Mouse (Mus musculus): ENCODE measurements around the gene Rac2. TPM values are rescaled to one million over a fixed set of nuclear protein-coding genes. Genes with fewer than 3 reads are reported as not detected.

Rac2 gene
- 1 to 10 TPM in 1 of 2 experiments, under 1 TPM in 1; 0.98 to 3.9 TPM for total RNA-seq (2021)
- long read RNA-seq, experiment 1, partial matches to known transcripts = 0 of 2 reads
- long read RNA-seq, experiment 1, other reads (novel, unspliced or antisense) = 0 of 2 reads
- long read RNA-seq, experiment 2 = 0 reads

DNA sequence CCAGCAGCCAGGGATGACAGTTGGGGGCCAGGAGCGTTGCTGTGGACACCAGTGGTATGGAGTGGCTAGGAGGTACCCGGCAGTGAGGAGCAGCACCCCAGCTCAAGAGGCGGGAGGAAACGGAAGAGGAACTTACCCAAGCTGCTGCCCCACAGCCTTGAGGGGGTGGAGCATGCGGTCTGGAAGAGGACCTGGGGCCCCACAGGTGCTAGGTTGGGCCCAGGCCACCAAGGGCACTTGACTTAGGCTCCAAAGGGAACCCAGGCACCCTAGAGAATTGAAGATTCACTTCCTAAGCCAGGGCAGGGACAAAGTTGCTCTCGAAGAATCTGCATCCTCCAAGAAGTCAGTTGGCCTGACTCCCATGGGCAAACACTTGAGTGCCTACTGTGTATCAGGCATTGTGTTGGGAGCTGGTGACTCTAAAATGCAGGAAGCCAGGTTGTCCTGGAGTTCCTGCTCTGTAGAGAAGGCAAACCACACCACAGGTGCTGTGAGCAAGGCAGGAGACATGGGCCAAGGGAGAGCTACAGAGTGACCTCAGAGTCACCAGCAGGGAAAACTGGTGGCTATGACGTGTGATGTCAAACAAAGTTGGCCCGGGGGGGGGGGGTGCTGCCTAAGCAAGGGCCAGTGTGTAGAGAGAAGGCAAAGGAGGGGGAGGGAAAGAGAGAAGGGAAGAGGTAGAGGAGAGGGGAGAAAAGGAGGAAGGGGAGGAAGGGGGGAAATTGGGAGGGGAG lies at the start of gene Rac2:
Rac2 (minus strand) TSS at position 126 of the 740 bp plus-strand sequence.
- TF ChIP-seq CTCF (IDR thresholded peaks at IDR 0.05) = no peak
- Histone ChIP-seq H3K4me3 (no peak within 1 kb of the TSS), H3K27ac (no peak within 1 kb of the TSS)
- intact Hi-C loops (cut with DNase I) = no loop called here
- no peak for DNase-seq (ENCODE audit: extremely low spot score in 1 of 2, low spot score in 2 of 2)

- TF ChIP-seq CTCF (IDR thresholded peaks at IDR 0.05) = no peak
- DNase-seq (ENCODE audit: extremely low spot score in 1 of 2, low spot score in 2 of 2) = no peak
- H3K4me3 ChIP-seq = no peak overlapping the region
- no peak overlapping the region for H3K27ac ChIP-seq
- intact Hi-C loops (cut with DNase I) = no loop called here
These were observed 44.4 kb upstream of the Rac2 start for GRCm38 (mm10) chr15:78616973-78617372.

GRCm38 (mm10) chr15:78614536-78614935 lies 42.0 kb upstream of the Rac2 start:
- no peak for TF ChIP-seq CTCF (IDR thresholded peaks at IDR 0.05)
- Histone ChIP-seq H3K27ac (no peak overlapping the region), H3K4me3 (no peak overlapping the region)
- intact Hi-C loops (cut with DNase I) = no loop called here
- no peak for DNase-seq (ENCODE audit: extremely low spot score in 1 of 2, low spot score in 2 of 2)

DNA sequence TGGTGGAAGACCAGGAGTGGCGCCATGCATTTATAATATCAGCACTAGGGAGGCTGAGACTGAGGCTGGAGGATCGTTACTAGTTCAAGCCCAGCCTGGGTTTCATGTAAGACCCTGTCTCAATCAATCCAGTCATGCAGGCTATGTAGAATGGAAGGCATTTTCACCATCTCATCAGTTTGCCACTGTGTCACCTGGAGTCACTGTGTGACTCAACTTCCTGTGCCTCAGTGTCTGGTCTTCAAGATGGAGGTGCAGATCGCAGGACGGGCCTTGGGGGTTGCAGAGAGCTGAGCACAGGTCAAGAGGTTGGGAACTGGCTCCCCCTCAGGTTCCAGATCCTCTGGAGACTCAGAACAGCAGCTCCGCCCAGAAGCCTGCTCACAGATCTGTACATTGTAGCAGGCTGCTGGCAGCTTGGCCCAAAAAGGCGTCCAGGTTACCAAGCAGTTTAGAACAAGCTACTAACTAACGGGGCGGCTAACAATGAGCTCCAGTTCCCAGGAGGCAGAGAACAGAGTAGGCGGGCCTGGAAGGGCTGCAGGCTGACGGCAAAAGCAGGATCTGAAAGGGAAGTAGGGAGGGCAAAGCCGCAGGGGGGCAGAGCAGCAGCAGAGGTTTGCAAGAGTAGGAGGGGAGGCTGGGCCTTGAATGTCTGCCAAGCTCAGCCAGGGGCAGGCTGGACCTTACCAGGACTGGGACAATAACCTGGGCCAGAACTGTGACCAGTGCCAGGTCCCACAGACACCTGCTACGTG lies 38.3 kb upstream of the Rac2 start:
- DNase-seq (ENCODE audit: extremely low spot score in 1 of 2, low spot score in 2 of 2) = peak; percentile 58 to 62
- Histone ChIP-seq H3K4me3 (no peak overlapping the region), H3K27ac (no peak overlapping the region; the same call in 1 of the 2 replicates)
- intact Hi-C loops (cut with DNase I) = no loop called here
- TF ChIP-seq CTCF (IDR thresholded peaks at IDR 0.05) = no peak

- no peak for TF ChIP-seq CTCF (IDR thresholded peaks at IDR 0.05)
- Histone ChIP-seq H3K27ac (no peak overlapping the region), H3K4me3 (no peak overlapping the region)
- DNase-seq (ENCODE audit: extremely low spot score in 1 of 2, low spot score in 2 of 2) = peak in 1 of 2 experiments; percentile 43
- intact Hi-C loops (cut with DNase I) = no loop called here
These were observed 34.9 kb upstream of the Rac2 start for GRCm38 (mm10) chr15:78607463-78607862.

GRCm38 (mm10) chr15:78606059-78606458 lies 33.5 kb upstream of the Rac2 start:
- DNase-seq (ENCODE audit: extremely low spot score in 1 of 2, low spot score in 2 of 2) = no peak
- H3K27ac ChIP-seq = no peak overlapping the region
- TF ChIP-seq CTCF (IDR thresholded peaks at IDR 0.05) = no peak

DNA sequence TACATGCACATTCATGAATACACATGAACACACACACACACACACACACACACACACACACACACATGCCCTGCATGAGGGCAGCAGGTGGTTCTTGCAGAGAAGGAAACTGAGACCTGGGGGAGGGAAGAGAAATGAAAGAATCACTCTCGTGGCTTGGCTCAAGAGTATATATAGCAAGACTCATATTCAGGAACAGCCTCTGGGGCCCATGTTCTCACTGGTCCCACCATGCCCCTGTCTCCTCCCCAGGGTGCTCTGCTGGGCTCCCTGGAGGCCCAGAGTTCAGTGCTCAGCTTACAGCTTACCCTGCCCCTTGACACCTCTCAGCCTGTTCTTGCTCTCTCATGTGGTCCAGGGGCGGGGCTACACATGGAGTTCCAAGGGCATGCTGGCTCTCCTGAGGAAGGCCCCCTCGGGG lies 32.8 kb upstream of the Rac2 start:
- DNase-seq (ENCODE audit: extremely low spot score in 1 of 2, low spot score in 2 of 2) = no peak

More at GRCm38 (mm10) chr15:78606059-78606458, 33.5 kb upstream of the Rac2 start:
- intact Hi-C loops (cut with DNase I) = no loop called here
- H3K4me3 ChIP-seq = no peak overlapping the region

DNA sequence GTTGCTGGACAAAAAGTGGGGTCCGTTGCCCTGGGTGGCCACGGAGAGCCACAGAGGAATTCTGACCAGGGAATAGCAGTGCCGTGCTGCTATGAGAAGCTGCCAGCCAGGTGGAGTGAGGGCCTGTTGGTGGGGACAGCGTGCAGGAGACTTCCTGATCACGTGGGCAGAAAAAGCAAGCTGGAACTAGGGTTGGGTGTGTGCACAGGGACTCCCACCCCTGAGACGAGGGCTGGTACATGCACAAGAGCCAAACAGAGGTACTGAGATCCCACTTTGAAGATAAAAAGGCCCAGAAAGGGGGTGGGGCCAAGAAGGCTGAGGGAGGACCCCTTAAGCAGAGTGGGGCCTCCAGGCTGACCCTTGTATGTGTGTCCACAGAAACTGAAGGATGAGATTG lies 31.7 kb upstream of the Rac2 start:
- no peak overlapping the region for H3K27ac ChIP-seq
- DNase-seq (ENCODE audit: extremely low spot score in 1 of 2, low spot score in 2 of 2) = no peak
- no peak overlapping the region for H3K4me3 ChIP-seq
- intact Hi-C loops (cut with DNase I) = no loop called here
- no peak for TF ChIP-seq CTCF (IDR thresholded peaks at IDR 0.05)

More for the DNA sequence above, 32.8 kb upstream of the Rac2 start:
- Histone ChIP-seq H3K27ac (no peak overlapping the region), H3K4me3 (no peak overlapping the region)
- TF ChIP-seq CTCF (IDR thresholded peaks at IDR 0.05) = no peak
- intact Hi-C loops (cut with DNase I) = no loop called here

GRCm38 (mm10) chr15:78601180-78601579 lies 28.6 kb upstream of the Rac2 start:
- TF ChIP-seq CTCF (IDR thresholded peaks at IDR 0.05) = no peak
- intact Hi-C loops (cut with DNase I) = no loop called here
- DNase-seq (ENCODE audit: extremely low spot score in 1 of 2, low spot score in 2 of 2) = no peak
- Histone ChIP-seq H3K27ac (no peak overlapping the region), H3K4me3 (no peak overlapping the region)

DNA sequence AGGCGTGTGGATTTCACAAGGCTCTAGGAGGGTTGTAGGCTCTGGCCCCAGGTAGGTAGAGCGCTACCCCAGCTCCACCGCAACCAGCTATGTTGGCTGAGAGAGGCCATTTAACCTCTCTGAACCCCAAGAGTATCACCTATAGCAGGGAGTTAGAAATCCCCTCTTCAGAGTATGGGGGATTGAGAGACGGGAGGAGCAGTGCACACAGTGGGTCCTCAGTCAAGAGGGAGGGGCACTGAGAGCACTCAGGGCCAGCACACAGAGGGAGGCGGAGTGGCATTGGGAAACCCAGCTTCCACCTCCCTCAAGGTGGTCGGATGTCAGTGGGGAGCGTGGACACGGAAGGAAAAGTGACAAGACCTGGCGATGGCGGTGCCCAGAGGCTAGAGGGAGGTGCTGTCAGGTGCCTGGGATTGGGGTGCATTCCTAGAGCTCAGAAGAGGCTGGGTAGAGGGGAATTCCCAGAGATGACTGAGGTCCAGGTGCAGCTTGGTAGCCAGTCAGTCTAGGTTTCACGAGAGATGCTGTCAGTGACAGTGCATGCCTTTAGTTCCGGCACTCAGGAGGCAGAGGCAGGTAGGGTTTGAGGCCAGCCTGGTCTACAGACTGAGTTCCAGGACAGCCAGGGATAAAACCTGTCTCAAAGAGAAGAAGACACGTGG lies 27.1 kb upstream of the Rac2 start:
- no peak for TF ChIP-seq CTCF (IDR thresholded peaks at IDR 0.05)
- no peak overlapping the region; the same call in 1 of the 2 replicates for H3K27ac ChIP-seq
- no peak overlapping the region for H3K4me3 ChIP-seq
- DNase-seq (ENCODE audit: extremely low spot score in 1 of 2, low spot score in 2 of 2) = no peak
- intact Hi-C loops (cut with DNase I) = no loop called here

DNA sequence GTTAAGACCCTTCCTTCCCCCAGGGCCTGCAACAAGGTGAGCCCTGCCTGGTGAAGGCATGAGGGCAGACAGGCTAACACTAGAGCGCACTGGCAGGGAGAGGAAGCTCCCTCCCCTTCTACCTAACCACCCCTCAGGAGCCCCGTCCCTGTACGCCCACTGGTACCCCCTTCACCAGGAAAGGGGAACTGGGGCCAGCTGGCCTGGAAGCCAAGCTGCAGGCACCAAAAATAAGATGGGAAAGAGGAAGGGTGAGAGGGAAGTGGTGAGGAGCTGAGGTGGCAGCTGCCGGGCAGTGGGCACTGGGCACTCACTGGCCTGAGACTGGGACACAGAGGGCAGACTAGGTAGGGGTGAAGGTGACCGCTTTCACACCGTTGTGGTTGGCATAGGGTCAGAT lies 26.5 kb upstream of the Rac2 start:
- TF ChIP-seq CTCF (IDR thresholded peaks at IDR 0.05) = no peak
- DNase-seq (ENCODE audit: extremely low spot score in 1 of 2, low spot score in 2 of 2) = no peak
- Histone ChIP-seq H3K27ac (no peak overlapping the region; the same call in 1 of the 2 replicates), H3K4me3 (no peak overlapping the region)
- intact Hi-C loops (cut with DNase I) = no loop called here

GRCm38 (mm10) chr15:78597729-78598128 lies 25.1 kb upstream of the Rac2 start:
- intact Hi-C loops (cut with DNase I) = no loop called here
- no peak for DNase-seq (ENCODE audit: extremely low spot score in 1 of 2, low spot score in 2 of 2)
- Histone ChIP-seq H3K27ac (no peak overlapping the region; the same call in 1 of the 2 replicates), H3K4me3 (no peak overlapping the region)
- TF ChIP-seq CTCF (IDR thresholded peaks at IDR 0.05) = no peak

Measured in left cerebral cortex, adult 2 months (tissue).